Mouse (Mus musculus) kidney, adult 2 months (tissue): ENCODE data around the gene Nkd1. TPM values are rescaled to one million over a fixed set of nuclear protein-coding genes. Genes with fewer than 3 reads are reported as not detected.

ENCODE experiments used
- DNase-seq: peaks from one replicate; pipeline ENCODE4 v3.0.0; 2021
- H3K27ac ChIP-seq: fragments of 200-500 bp; 2 replicates; pipeline ENCODE4 v1.5.1; 2012; ENCODE audit warnings: low read depth, low read length, control low read depth, inconsistent platforms; ENCODE audit not compliant: insufficient read depth
- H3K27me3 ChIP-seq: fragments of 200-500 bp; replicated peaks from 2 replicates; pipeline ENCODE4 v1.6.1; 2012; ENCODE audit warnings: mild to moderate bottlenecking, moderate library complexity, low read length, inconsistent platforms; ENCODE audit not compliant: control insufficient read depth, insufficient read depth
- H3K36me3 ChIP-seq: fragments of 200-500 bp; 2 replicates; pipeline ENCODE4 v1.6.1; 2012; ENCODE audit warnings: mild to moderate bottlenecking, moderate library complexity, low read length, inconsistent platforms; ENCODE audit not compliant: control insufficient read depth, insufficient read depth
- H3K4me1 ChIP-seq: fragments of 200-500 bp; 2 replicates; pipeline ENCODE4 v1.6.1; 2011; ENCODE audit warnings: low read length; ENCODE audit not compliant: control insufficient read depth, insufficient read depth
- H3K4me3 ChIP-seq: fragments of 200-500 bp; 2 replicates; pipeline ENCODE4 v1.5.1; 2011; ENCODE audit warnings: mild to moderate bottlenecking, low read depth, low read length, control low read depth; ENCODE audit not compliant: insufficient read depth
- CTCF ChIP-seq: fragments of 200-500 bp; conservative IDR thresholded peaks from 2 replicates; pipeline ENCODE4 v1.5.1; 2011; ENCODE audit warnings: low read depth, mild to moderate bottlenecking, control low read depth, low read length, moderate library complexity, mixed read lengths; ENCODE audit not compliant: insufficient read depth, insufficient read length
- POLR2A ChIP-seq: fragments of 200-500 bp; IDR thresholded peaks from one replicate; pipeline ENCODE4 v1.6.1; 2011; ENCODE audit warnings: low read depth, low read length, control low read depth
- WGBS: fragments of 180-500 bp; shearing (Covaris S2); methylation state at CpG from one replicate; pipeline ENCODE4 v1.1.7; 2018; 5-methylcytosine and 5-hydroxymethylcytosine counted together
- polyA plus RNA-seq: library from polyadenylated mRNA; depleted of rRNA; stranded (reverse); fragments of >200 nt; gene quantifications from 2 replicates; pipeline ENCODE4 v1.2.3, GENCODE M21; 2012

Nkd1 gene
- polyA plus RNA-seq, 1 experiment = 8.6 TPM

GRCm38 (mm10) chr8:88571434-88572184 lies 50.5 kb downstream of the Nkd1 start:
- Histone ChIP-seq H3K4me1 (no peaks in the 10 kb centered on the region), H3K4me3 (no peak overlapping the region), H3K27me3 (no peaks in the 10 kb centered on the region), H3K36me3 (no peaks in the 10 kb centered on the region), H3K27ac (no peak overlapping the region)
- WGBS = 73% methylated on average over 14 of the region's 14 CpGs
- no peak for TF ChIP-seq CTCF
- TF ChIP-seq POLR2A = no peak
- no peak for DNase-seq

DNA sequence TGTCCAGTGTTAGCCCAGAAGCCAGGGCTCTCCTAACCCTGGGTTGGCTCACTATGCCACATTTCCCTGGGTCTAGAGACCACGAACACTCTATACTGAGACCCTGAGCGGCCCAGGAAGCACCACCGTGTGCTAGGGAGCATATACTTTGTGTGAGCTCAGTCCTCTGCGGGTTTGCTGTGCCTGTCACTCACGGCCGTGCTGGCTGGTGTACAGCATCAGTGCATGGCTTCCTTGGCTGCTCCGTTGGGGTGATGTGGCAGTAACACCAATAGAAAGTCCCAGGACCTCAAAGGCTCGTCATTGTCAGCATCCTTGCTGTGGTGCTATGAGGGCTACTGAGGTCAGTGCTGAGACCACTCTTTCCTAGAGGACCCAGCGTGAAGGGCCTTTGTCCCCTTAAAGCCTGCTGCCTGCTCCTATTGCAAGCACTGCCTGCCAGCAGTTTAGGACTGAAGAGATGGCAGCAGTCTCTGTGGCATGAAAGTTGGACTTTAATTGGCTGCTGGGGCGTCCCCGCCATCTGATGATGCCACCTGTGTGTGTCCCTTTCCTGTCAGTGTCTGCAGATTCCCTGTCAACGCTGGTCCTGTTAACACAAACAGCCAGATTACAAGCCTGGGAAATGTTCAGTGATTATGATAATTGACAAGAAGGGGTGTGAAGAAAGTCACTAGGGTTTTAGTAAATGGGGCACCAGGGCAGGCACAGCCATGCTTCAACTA lies 51.2 kb downstream of the Nkd1 start:
- no peak for TF ChIP-seq CTCF
- TF ChIP-seq POLR2A = no peak
- no peak for DNase-seq
- no peaks in the 10 kb centered on the region for H3K4me1 ChIP-seq
- WGBS = 89% methylated on average over 12 of the region's 12 CpGs
- H3K36me3 ChIP-seq = no peaks in the 10 kb centered on the region
- no peak overlapping the region for H3K4me3 ChIP-seq
- H3K27me3 ChIP-seq = no peaks in the 10 kb centered on the region
- H3K27ac ChIP-seq = no peak overlapping the region

GRCm38 (mm10) chr8:88572941-88573645 lies 51.9 kb downstream of the Nkd1 start:
- Histone ChIP-seq H3K4me1 (no peaks in the 10 kb centered on the region), H3K27me3 (no peaks in the 10 kb centered on the region), H3K27ac (no peak overlapping the region), H3K4me3 (no peak overlapping the region), H3K36me3 (no peaks in the 10 kb centered on the region)
- 82% methylated on average over 14 of the region's 14 CpGs for WGBS
- no peak for DNase-seq
- TF ChIP-seq CTCF (no peak), POLR2A (no peak)

GRCm38 (mm10) chr8:88574975-88575374 lies 53.8 kb downstream of the Nkd1 start:
- no peak overlapping the region for H3K27ac ChIP-seq
- DNase-seq = no peak
- no peaks in the 10 kb centered on the region for H3K4me1 ChIP-seq
- TF ChIP-seq POLR2A (no peak), CTCF (no peak)
- H3K27me3 ChIP-seq = no peaks in the 10 kb centered on the region
- H3K36me3 ChIP-seq = no peaks in the 10 kb centered on the region
- 78% methylated on average over 5 of the region's 5 CpGs for WGBS
- no peak overlapping the region for H3K4me3 ChIP-seq

- Histone ChIP-seq H3K4me3 (no peak overlapping the region), H3K36me3 (no peaks in the 10 kb centered on the region), H3K27me3 (no peaks in the 10 kb centered on the region), H3K4me1 (no peaks in the 10 kb centered on the region), H3K27ac (peak overlapping the region; percentile 15; the same call in 1 of the 2 replicates)
- TF ChIP-seq CTCF = no peak
- DNase-seq = peak; percentile 35
- 80% methylated on average over 10 of the region's 10 CpGs for WGBS
Observed at GRCm38 (mm10) chr8:88576351-88577142, 55.4 kb downstream of the Nkd1 start.

- no peak for DNase-seq
- H3K27ac ChIP-seq = no peak overlapping the region
- no peaks in the 10 kb centered on the region for H3K27me3 ChIP-seq
- no peaks in the 10 kb centered on the region for H3K4me1 ChIP-seq
- WGBS = 71% methylated on average over 5 of the region's 5 CpGs
- no peaks in the 10 kb centered on the region for H3K36me3 ChIP-seq
- TF ChIP-seq POLR2A (no peak), CTCF (no peak)
- no peak overlapping the region for H3K4me3 ChIP-seq
Observed at GRCm38 (mm10) chr8:88577666-88578065, 56.5 kb downstream of the Nkd1 start.
